Mouse (Mus musculus) gastrocnemius, adult 18-20 months (tissue): Measurements from ENCODE around the gene Abca2. TPM values are rescaled to one million over a fixed set of nuclear protein-coding genes. Genes with fewer than 3 reads are reported as not detected.

Source experiments
- DNase-seq: peaks from one replicate; pipeline ENCODE4 v3.0.0; 2021; ENCODE audit warnings: low spot score
- microRNA-seq: library from miRNA; unstranded; fragments of <30 nt; microRNA quantifications from one replicate; pipeline ENCODE4 v1.2.0, GENCODE M21; 2021
- total RNA-seq, 2 experiments: library from RNA; stranded (reverse); gene quantifications; 2 replicates each; pipeline ENCODE4 v1.2.3; 2021

Abca2 gene
- total RNA-seq, 2 experiments from 2014 or later: 14.1 to 15.5 TPM

DNA sequence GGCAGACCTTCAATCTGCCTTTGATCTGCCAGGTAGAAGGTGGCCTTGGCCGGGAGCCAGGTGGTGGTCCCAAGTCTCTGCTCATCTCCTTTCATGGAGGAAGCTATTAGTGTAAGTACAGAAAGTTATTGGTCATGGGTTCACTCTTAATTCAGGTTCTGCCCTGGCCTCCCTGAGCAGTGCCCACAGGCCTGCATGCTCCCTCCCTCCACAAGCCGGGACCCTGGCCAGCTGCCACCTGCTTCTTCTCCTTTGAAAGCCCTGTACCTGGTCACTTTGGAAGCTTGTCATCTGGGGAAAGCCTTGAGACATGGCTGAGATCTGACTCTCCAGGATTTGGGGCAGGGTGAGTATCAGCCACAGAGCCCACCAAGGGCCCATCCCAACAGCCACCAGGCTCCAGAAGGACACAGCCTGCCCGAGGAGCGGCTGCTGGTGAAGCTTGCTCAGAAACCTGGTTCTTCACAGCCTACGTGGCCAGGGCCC is 65.0 kb downstream of the Abca2 start, which contains the start of gene Lcn12:
Gene Lcn12, minus strand, starts transcription at position 436 of the 486 bp plus-strand sequence.
- DNase-seq: no peak

DNA sequence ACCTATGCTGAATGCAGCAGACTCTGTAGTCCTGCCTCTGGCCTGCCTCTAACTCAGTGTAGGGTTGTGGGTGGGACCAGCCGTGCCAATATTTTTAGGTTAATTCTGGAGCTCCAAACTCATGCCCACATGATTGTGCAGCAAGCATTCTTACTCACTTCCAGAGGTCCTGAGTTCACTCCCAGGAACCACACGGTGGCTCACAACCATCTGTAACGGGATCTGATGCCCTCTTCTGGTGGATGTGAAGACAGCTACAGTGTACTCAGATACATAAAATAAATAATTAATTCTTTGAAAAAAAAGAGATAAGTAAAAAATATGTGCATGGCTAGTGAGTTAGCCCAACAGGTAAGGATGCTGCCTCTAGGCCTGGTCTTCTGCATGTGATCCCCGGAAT is 68.0 kb downstream of the Abca2 start:
- DNase-seq: no peak

Small RNA genes lying within 50 kb of the gene (microRNA-seq; reads per million reads assigned to microRNA genes)
- gene Mir3087: not detected

Other genes with a start within 250 kb of the Abca2 start
- gene Nrarp, start 247.9 kb upstream of the Abca2 start, total RNA-seq: 1 to 10 TPM; 3.4 to 8.6 TPM
- gene Tor4a, start 231.8 kb upstream of the Abca2 start, total RNA-seq: 1 to 10 TPM in 1 of 2 experiments, under 1 TPM in 1; 0.84 to 1.2 TPM
- gene Nelfb, start 217.2 kb upstream of the Abca2 start, total RNA-seq: 10 to 100 TPM; 18.8 to 21.3 TPM
- not detected for gene Stpg3, start 214.1 kb upstream of the Abca2 start, total RNA-seq
- not detected for gene Fam166a, start 210.0 kb upstream of the Abca2 start, total RNA-seq
- 100 to 1,000 TPM; 224 to 228 TPM for gene Tubb4b, start 204.0 kb upstream of the Abca2 start, total RNA-seq
- gene Slc34a3, start 194.3 kb upstream of the Abca2 start, total RNA-seq: not detected
- gene Rnf224, start 191.9 kb upstream of the Abca2 start, total RNA-seq: not detected
- under 1 TPM; 0.50 to 0.74 TPM for gene Rnf208, start 186.4 kb upstream of the Abca2 start, total RNA-seq
- not detected for gene Cysrt1, start 186.3 kb upstream of the Abca2 start, total RNA-seq
- 1 to 10 TPM; 1.3 to 1.4 TPM for gene AL732309.1, start 181.8 kb upstream of the Abca2 start, total RNA-seq
- gene Tmem203, start 173.3 kb upstream of the Abca2 start, total RNA-seq: 10 to 100 TPM; 12.0 to 12.1 TPM
- 1 to 10 TPM; 2.9 to 3.8 TPM for gene Tprn, start 166.1 kb upstream of the Abca2 start, total RNA-seq
- gene Ssna1, start 156.3 kb upstream of the Abca2 start, total RNA-seq: 10 to 100 TPM; 27.9 to 30.9 TPM
- gene Anapc2, start 156.2 kb upstream of the Abca2 start, total RNA-seq: 10 to 100 TPM; 27.6 to 30.4 TPM
- not detected for gene Tmem210, start 140.6 kb upstream of the Abca2 start, total RNA-seq
- not detected for gene Lrrc26, start 138.8 kb upstream of the Abca2 start, total RNA-seq
- not detected for gene Grin1, start 109.5 kb upstream of the Abca2 start, total RNA-seq
- gene Man1b1, start 96.4 kb upstream of the Abca2 start, total RNA-seq: 10 to 100 TPM; 14.0 to 15.2 TPM
- gene Dpp7, start 72.3 kb upstream of the Abca2 start, total RNA-seq: 10 to 100 TPM; 15.2 to 17.9 TPM
- gene Uap1l1, start 63.0 kb upstream of the Abca2 start, total RNA-seq: 1 to 10 TPM; 3.8 to 5.7 TPM
- not detected for gene Sapcd2, start 56.4 kb upstream of the Abca2 start, total RNA-seq
- 1 to 10 TPM; 6.2 to 8.3 TPM for gene Entpd2, start 32.8 kb upstream of the Abca2 start, total RNA-seq
- gene Npdc1, start 29.4 kb upstream of the Abca2 start, total RNA-seq: 10 to 100 TPM; 15.8 to 19.0 TPM
- not detected for gene Fut7, start 5.4 kb upstream of the Abca2 start, total RNA-seq
- 1 to 10 TPM in 1 of 2 experiments, under 1 TPM in 1; 0.39 to 1.0 TPM for gene Clic3, start 28.1 kb downstream of the Abca2 start, total RNA-seq
- gene Paxx, start 32.4 kb downstream of the Abca2 start, total RNA-seq: 10 to 100 TPM; 13.7 to 15.1 TPM
- not detected for gene Ptgds, start 41.3 kb downstream of the Abca2 start, total RNA-seq
- gene Lcn12, start 65.2 kb downstream of the Abca2 start, total RNA-seq: not detected
- gene Fbxw5, start 72.0 kb downstream of the Abca2 start, total RNA-seq: 10 to 100 TPM; 81.5 to 84.3 TPM
- gene C8g, start 73.0 kb downstream of the Abca2 start, total RNA-seq: 1 to 10 TPM; 2.0 to 2.1 TPM
- gene Traf2, start 118.2 kb downstream of the Abca2 start, total RNA-seq: 10 to 100 TPM; 13.7 to 15.1 TPM
- 100 to 1,000 TPM; 179 to 182 TPM for gene Edf1, start 129.1 kb downstream of the Abca2 start, total RNA-seq
- under 1 TPM; 0.12 to 0.34 TPM for gene Mamdc4, start 146.1 kb downstream of the Abca2 start, total RNA-seq
- 10 to 100 TPM; 54.6 to 57.5 TPM for gene Phpt1, start 146.5 kb downstream of the Abca2 start, total RNA-seq
- gene Ajm1, start 153.1 kb downstream of the Abca2 start, total RNA-seq: not detected
- 10 to 100 TPM; 75.3 to 82.5 TPM for gene Rabl6, start 179.8 kb downstream of the Abca2 start, total RNA-seq
- not detected for gene Ccdc183, start 189.0 kb downstream of the Abca2 start, total RNA-seq
- gene Tmem141, start 193.3 kb downstream of the Abca2 start, total RNA-seq: 10 to 100 TPM; 17.1 to 17.3 TPM
- 1 to 10 TPM; 2.4 to 3.0 TPM for gene Fcna, start 199.3 kb downstream of the Abca2 start, total RNA-seq
- gene Lcn8, start 224.4 kb downstream of the Abca2 start, total RNA-seq: 1 to 10 TPM; 4.5 to 5.0 TPM
- gene Lcn5, start 229.2 kb downstream of the Abca2 start, total RNA-seq: not detected
- gene Lcn6, start 248.1 kb downstream of the Abca2 start, total RNA-seq: not detected